Mouse (Mus musculus) ES-E14 (cell line): Measurements from ENCODE around the gene Mast2.

Source experiments
- CHD2 ChIP-seq: IDR thresholded peaks from 2 replicates; pipeline ENCODE4 v1.6.1; 2014; ENCODE audit warnings: mild to moderate bottlenecking, low read depth, low read length, inconsistent platforms
- HCFC1 ChIP-seq: IDR thresholded peaks from 2 replicates; pipeline ENCODE4 v1.6.1; 2012; ENCODE audit warnings: low read length, inconsistent platforms, borderline replicate concordance; ENCODE audit not compliant: insufficient read depth
- ZC3H11A ChIP-seq: IDR thresholded peaks from 2 replicates; pipeline ENCODE4 v1.6.1; 2012; ENCODE audit warnings: low read depth, mild to moderate bottlenecking, inconsistent platforms, low read length, borderline replicate concordance
- ZNF384 ChIP-seq: IDR thresholded peaks from 2 replicates; pipeline ENCODE4 v1.6.1; 2012; ENCODE audit warnings: low read depth, low read length, inconsistent platforms

DNA sequence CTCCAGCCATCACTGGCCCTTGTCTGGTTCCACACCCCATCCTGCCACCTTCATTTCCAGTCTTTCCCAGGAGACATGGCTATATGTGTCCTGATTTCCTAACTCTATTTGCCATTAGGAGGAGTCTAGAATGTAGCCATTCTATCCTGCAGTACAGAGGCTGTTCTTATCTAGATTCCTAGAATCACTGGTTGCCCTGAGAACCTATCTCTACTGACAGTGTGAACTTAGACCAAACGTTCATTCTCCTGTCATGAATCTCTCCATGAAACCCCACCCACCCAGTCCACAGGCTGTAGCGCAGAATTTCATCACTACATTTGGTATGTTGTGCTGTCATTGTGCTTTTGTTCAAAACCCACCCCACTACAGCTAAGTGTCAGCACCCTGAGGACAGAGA is 17.3 kb upstream of the Mast2 start:
- TF ChIP-seq CHD2 (no peak), ZNF384 (no peak), HCFC1 (no peak), ZC3H11A (no peak)
